Mouse (Mus musculus) cerebellum, postnatal 10 days (tissue): ENCODE measurements around the gene Frmd4b.

Experiments
- DNase-seq, 2 experiments: peaks; one replicate each; pipeline ENCODE4 v3.0.0; 2021; ENCODE audit warnings: mixed read lengths in 2 of 2

Frmd4b gene

GRCm38 (mm10) chr6:97518467-97518866 is 98.9 kb downstream of the Frmd4b start:
- DNase-seq: no peak

GRCm38 (mm10) chr6:97517616-97518235 is 99.6 kb downstream of the Frmd4b start:
- no peak for DNase-seq

GRCm38 (mm10) chr6:97516941-97517340 is 100.4 kb downstream of the Frmd4b start:
- no peak for DNase-seq

- no peak for DNase-seq
Measured at GRCm38 (mm10) chr6:97510771-97511170, 106.6 kb downstream of the Frmd4b start.

- no peak for DNase-seq
Measured at GRCm38 (mm10) chr6:97509434-97509833, 107.9 kb downstream of the Frmd4b start.

- DNase-seq: no peak
Measured at GRCm38 (mm10) chr6:97508480-97508879, 108.9 kb downstream of the Frmd4b start.

GRCm38 (mm10) chr6:97507893-97508292 is 109.4 kb downstream of the Frmd4b start:
- DNase-seq: no peak

- peak; percentile 86 to 94 for DNase-seq
Measured at GRCm38 (mm10) chr6:97506141-97506650, 111.1 kb downstream of the Frmd4b start.

GRCm38 (mm10) chr6:97504673-97505072 is 112.7 kb downstream of the Frmd4b start:
- no peak for DNase-seq

- no peak for DNase-seq
Measured at GRCm38 (mm10) chr6:97501000-97501399, 116.3 kb downstream of the Frmd4b start.

- no peak for DNase-seq
Measured at GRCm38 (mm10) chr6:97500246-97500645, 117.1 kb downstream of the Frmd4b start.

- no peak for DNase-seq
Measured at GRCm38 (mm10) chr6:97496002-97496401, 121.3 kb downstream of the Frmd4b start.

GRCm38 (mm10) chr6:97491065-97491464 is 126.3 kb downstream of the Frmd4b start:
- no peak for DNase-seq

- peak; percentile 28 to 33 for DNase-seq
Measured at GRCm38 (mm10) chr6:97488821-97489220, 128.5 kb downstream of the Frmd4b start.

- DNase-seq: peak in 1 of 2 experiments; percentile 29
Measured at GRCm38 (mm10) chr6:97488280-97488679, 129.1 kb downstream of the Frmd4b start.

- peak; percentile 76 to 88 for DNase-seq
Measured at GRCm38 (mm10) chr6:97487535-97488081, 129.7 kb downstream of the Frmd4b start.

GRCm38 (mm10) chr6:97486813-97487361 is 130.5 kb downstream of the Frmd4b start:
- DNase-seq: peak; percentile 11 to 25

GRCm38 (mm10) chr6:97485886-97486386 is 131.4 kb downstream of the Frmd4b start:
- peak; percentile 51 to 70 for DNase-seq

GRCm38 (mm10) chr6:97481912-97482311 is 135.4 kb downstream of the Frmd4b start:
- DNase-seq: no peak

GRCm38 (mm10) chr6:97478981-97479860 is 138.1 kb downstream of the Frmd4b start:
- peak in 1 of 2 experiments; percentile 21 for DNase-seq

GRCm38 (mm10) chr6:97473672-97474071 is 143.7 kb downstream of the Frmd4b start:
- DNase-seq: no peak

GRCm38 (mm10) chr6:97472873-97473550 is 144.3 kb downstream of the Frmd4b start:
- no peak for DNase-seq
